Mouse (Mus musculus) limb, embryonic 15.5 days (tissue): Measurements from ENCODE around the gene Mut. TPM values are rescaled to one million over a fixed set of nuclear protein-coding genes. Genes with fewer than 3 reads are reported as not detected.

Experiments used
- ATAC-seq: fragments of 200-750 bp; cut with Nextera tagmentation; 2 replicates; pipeline ENCODE4 v1.8.0; 2017; ENCODE audit warnings: low read depth, moderate TSS enrichment; ENCODE audit not compliant: insufficient number of reproducible peaks, low FRiP score, low TSS enrichment
- H3K27ac ChIP-seq: fragments of 300-500 bp; sonication (generic); 2 replicates; pipeline ENCODE4 v1.5.1; 2015; ENCODE audit warnings: moderate library complexity, mild to moderate bottlenecking, inconsistent platforms
- H3K27me3 ChIP-seq: fragments of 300-500 bp; sonication (generic); 2 replicates; pipeline ENCODE4 v1.6.1; 2015; ENCODE audit warnings: inconsistent platforms
- H3K36me3 ChIP-seq: fragments of 300-500 bp; sonication (generic); 2 replicates; pipeline ENCODE4 v1.6.1; 2015; ENCODE audit warnings: inconsistent platforms
- H3K4me1 ChIP-seq: fragments of 300-500 bp; sonication (generic); 2 replicates; pipeline ENCODE4 v1.6.1; 2015; ENCODE audit warnings: inconsistent platforms
- H3K4me2 ChIP-seq: fragments of 300-500 bp; sonication (generic); 2 replicates; pipeline ENCODE4 v1.6.1; 2015; ENCODE audit warnings: mild to moderate bottlenecking, inconsistent platforms
- H3K4me3 ChIP-seq: fragments of 300-500 bp; sonication (generic); 2 replicates; pipeline ENCODE4 v1.5.1; 2015; ENCODE audit warnings: mild to moderate bottlenecking, inconsistent platforms
- H3K9ac ChIP-seq: fragments of 300-500 bp; sonication (generic); 2 replicates; pipeline ENCODE4 v1.6.1; 2015; ENCODE audit warnings: inconsistent platforms
- H3K9me3 ChIP-seq: fragments of 300-500 bp; sonication (generic); 2 replicates; pipeline ENCODE4 v1.6.1; 2016; ENCODE audit warnings: inconsistent platforms
- WGBS: fragments of 180-500 bp; shearing (Covaris S2); methylation state at CpG from one replicate; pipeline ENCODE4 v1.1.7; 2015; 5-methylcytosine and 5-hydroxymethylcytosine counted together
- polyA plus RNA-seq: library from polyadenylated mRNA; unstranded; fragments of >200 nt; fragmentation: Nextera tagmentation; extraction: Ambion mirVana; gene quantifications from 2 replicates; pipeline ENCODE4 v1.2.1, GENCODE M21; 2015

The Mut gene
- polyA plus RNA-seq, 1 experiment from 2014 or later: 33.0 TPM

GRCm38 (mm10) chr17:40948518-40948917 is 14.0 kb downstream of the Mut start:
- no peak for ATAC-seq
- Histone ChIP-seq H3K4me1 (no peaks in the 10 kb centered on the region), H3K4me3 (no peak overlapping the region), H3K9me3 (no peaks in the 10 kb centered on the region), H3K4me2 (no peak overlapping the region), H3K36me3 (peaks cover 41% of the 10 kb centered on the region), H3K27ac (no peak overlapping the region), H3K27me3 (no peaks in the 10 kb centered on the region), H3K9ac (no peak overlapping the region)
- WGBS: 90% methylated on average over 3 of the region's 3 CpGs

DNA sequence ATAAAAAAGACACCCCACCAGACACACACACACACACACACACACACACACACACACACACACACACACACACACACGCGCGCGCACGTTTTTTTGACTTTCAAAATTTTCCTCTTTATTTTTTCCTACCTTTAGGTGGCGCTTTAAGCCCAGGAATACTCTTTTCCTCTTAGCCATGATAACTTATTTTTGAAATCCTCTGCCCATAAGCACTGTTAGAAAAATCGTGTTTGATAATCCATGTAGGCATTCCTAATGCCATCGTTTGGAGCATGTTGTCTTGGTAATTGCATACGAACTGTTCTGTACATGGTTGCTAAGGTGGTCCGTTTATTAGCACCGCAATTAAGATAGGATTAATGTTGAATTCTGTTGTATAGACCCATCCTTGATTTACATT is 43.4 kb downstream of the Mut start:
- no peak overlapping the region for H3K9ac ChIP-seq
- no peak overlapping the region for H3K4me2 ChIP-seq
- H3K27me3 ChIP-seq: no peaks in the 10 kb centered on the region
- H3K4me3 ChIP-seq: no peak overlapping the region
- no peaks in the 10 kb centered on the region for H3K4me1 ChIP-seq
- H3K27ac ChIP-seq: no peak overlapping the region
- no peak for ATAC-seq
- 65% methylated on average over 11 of the region's 11 CpGs for WGBS
- no peaks in the 10 kb centered on the region for H3K36me3 ChIP-seq
- no peaks in the 10 kb centered on the region for H3K9me3 ChIP-seq

- 56% methylated on average over 3 of the region's 3 CpGs for WGBS
- no peaks in the 10 kb centered on the region for H3K36me3 ChIP-seq
- no peak overlapping the region for H3K9ac ChIP-seq
- no peaks in the 10 kb centered on the region for H3K4me1 ChIP-seq
- no peaks in the 10 kb centered on the region for H3K27me3 ChIP-seq
- H3K9me3 ChIP-seq: no peaks in the 10 kb centered on the region
- H3K27ac ChIP-seq: no peak overlapping the region
- H3K4me3 ChIP-seq: no peak overlapping the region
- no peak for ATAC-seq
- no peak overlapping the region for H3K4me2 ChIP-seq
Observed at GRCm38 (mm10) chr17:40992102-40992501, 57.6 kb downstream of the Mut start.

Other genes starting within 250 kb of the Mut start
- gene Esp1, start 207.6 kb upstream of the Mut start, polyA plus RNA-seq: not detected in 2 replicates
- gene Crisp2, start 127.7 kb upstream of the Mut start, polyA plus RNA-seq: not detected in 2 replicates
- gene Rhag, start 123.6 kb upstream of the Mut start, polyA plus RNA-seq: 0.67 and 1.9 TPM in 2 replicates
- gene 9130008F23Rik, start 54.1 kb upstream of the Mut start, polyA plus RNA-seq: 2.0 and 2.7 TPM in 2 replicates
- not detected in 2 replicates for gene Glyatl3, start 20.3 kb upstream of the Mut start, polyA plus RNA-seq
- 20.3 and 21.9 TPM in 2 replicates for gene Cenpq, start 362 bp downstream of the Mut start, polyA plus RNA-seq